Mouse (Mus musculus): ENCODE data around the gene Fgg. TPM values are rescaled to one million over a fixed set of nuclear protein-coding genes. Genes with fewer than 3 reads are reported as not detected.

The Fgg gene
- not detected in 2 replicates for polyA plus RNA-seq (2014; fragmentation: Nextera tagmentation; extraction: Ambion mirVana)

- WGBS: 60% methylated on average over 7 of the region's 7 CpGs
- Histone ChIP-seq H3K4me3 (replicated peaks; ENCODE audit: low read length) (no peak within 1 kb of the TSS), H3K4me1 (replicated peaks; ENCODE audit: control insufficient read depth, insufficient read depth, low read length) (0 out of 2 replicates have a peak, but pooled peaks cover 4% of the 10 kb centered on the region), H3K9ac (no peak within 1 kb of the TSS), H3K36me3 (replicated peaks; ENCODE audit: control insufficient read depth, insufficient read depth) (no peaks in the 10 kb centered on the region), H3K4me2 (replicated peaks) (no peak within 1 kb of the TSS), H3K27ac (no peak within 1 kb of the TSS), H3K9me3 (ENCODE audit: control insufficient read depth, low read length) (no peaks in the 10 kb centered on the region), H3K27me3 (ENCODE audit: control insufficient read depth, insufficient read depth, low read length) (no peaks in the 10 kb centered on the region)
- no peak for ATAC-seq (ENCODE audit: low FRiP score)
- DNase-seq (ENCODE audit: low spot score): no peak
These were observed at the start of gene Fgg for GRCm38 (mm10) chr3:83007557-83007956. Fgg (plus strand) TSS chr3:83007724.

DNA sequence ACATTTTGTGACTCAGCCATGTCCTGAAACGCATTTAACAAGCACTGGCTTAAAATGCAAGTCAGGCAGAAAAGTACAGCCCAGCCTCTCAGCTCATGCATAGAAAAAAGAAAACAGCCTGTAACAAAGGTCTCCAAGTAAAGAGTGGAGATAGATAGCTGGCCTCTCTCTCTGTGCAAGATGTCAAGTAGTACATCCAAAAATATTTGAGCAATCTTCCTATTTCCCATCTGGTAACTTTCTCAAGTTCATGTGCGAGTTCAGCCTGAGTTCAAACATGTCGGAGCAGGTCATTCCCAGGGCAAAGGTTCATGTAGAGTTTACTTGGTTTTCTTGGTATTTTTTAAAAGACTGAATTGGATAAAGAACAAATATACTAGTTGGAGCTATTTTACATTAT is 36.5 kb upstream of the Fgg start:
- DNase-seq (ENCODE audit: low spot score): no peak
- Histone ChIP-seq H3K9ac (no peak overlapping the region), H3K4me1 (replicated peaks; ENCODE audit: control insufficient read depth, insufficient read depth, low read length) (no peaks in the 10 kb centered on the region), H3K4me3 (replicated peaks; ENCODE audit: low read length) (no peak overlapping the region), H3K27ac (no peak overlapping the region), H3K36me3 (replicated peaks; ENCODE audit: control insufficient read depth, insufficient read depth) (no peaks in the 10 kb centered on the region), H3K27me3 (ENCODE audit: control insufficient read depth, insufficient read depth, low read length) (no peaks in the 10 kb centered on the region), H3K9me3 (ENCODE audit: control insufficient read depth, low read length) (no peaks in the 10 kb centered on the region), H3K4me2 (replicated peaks) (no peak overlapping the region)
- no peak for ATAC-seq (ENCODE audit: low FRiP score)
- WGBS: 84% methylated on average over 3 of the region's 3 CpGs

GRCm38 (mm10) chr3:82980818-82981217 is 26.7 kb upstream of the Fgg start:
- H3K9me3 ChIP-seq (ENCODE audit: control insufficient read depth, low read length): no peaks in the 10 kb centered on the region
- H3K4me2 ChIP-seq (replicated peaks): no peak overlapping the region
- H3K9ac ChIP-seq: no peak overlapping the region
- H3K4me3 ChIP-seq (replicated peaks; ENCODE audit: low read length): no peak overlapping the region
- H3K36me3 ChIP-seq (replicated peaks; ENCODE audit: control insufficient read depth, insufficient read depth): no peaks in the 10 kb centered on the region
- no peaks in the 10 kb centered on the region for H3K4me1 ChIP-seq (replicated peaks; ENCODE audit: control insufficient read depth, insufficient read depth, low read length)
- no peak for ATAC-seq (ENCODE audit: low FRiP score)
- no peaks in the 10 kb centered on the region for H3K27me3 ChIP-seq (ENCODE audit: control insufficient read depth, insufficient read depth, low read length)
- 77% methylated on average over 6 of the region's 6 CpGs for WGBS
- no peak overlapping the region for H3K27ac ChIP-seq
- DNase-seq (ENCODE audit: low spot score): no peak

DNA sequence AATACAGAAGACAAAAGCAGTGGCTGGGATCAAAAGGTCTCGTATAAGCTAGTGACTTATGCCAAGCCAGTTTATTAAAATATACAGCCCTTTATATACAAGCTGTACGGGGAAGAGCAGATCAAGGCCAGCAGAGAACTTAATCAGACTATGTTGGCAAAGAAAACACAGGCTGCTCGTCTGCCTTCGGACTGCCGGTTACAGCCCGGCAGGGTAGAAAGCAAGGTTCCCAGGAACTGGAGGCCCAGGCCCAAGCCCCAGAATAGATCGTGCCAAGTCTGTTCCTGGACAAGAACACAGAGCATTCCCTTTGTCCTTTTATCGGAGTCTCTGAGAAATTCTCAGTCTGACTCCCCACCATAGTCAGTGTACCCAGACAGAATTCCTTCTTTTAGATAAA is 25.7 kb upstream of the Fgg start:
- H3K9me3 ChIP-seq (ENCODE audit: control insufficient read depth, low read length): no peaks in the 10 kb centered on the region
- H3K4me2 ChIP-seq (replicated peaks): no peak overlapping the region
- no peaks in the 10 kb centered on the region for H3K36me3 ChIP-seq (replicated peaks; ENCODE audit: control insufficient read depth, insufficient read depth)
- DNase-seq (ENCODE audit: low spot score): no peak
- no peak for ATAC-seq (ENCODE audit: low FRiP score)
- 72% methylated on average over 8 of the region's 8 CpGs for WGBS
- no peak overlapping the region for H3K27ac ChIP-seq
- no peak overlapping the region for H3K9ac ChIP-seq
- no peaks in the 10 kb centered on the region for H3K4me1 ChIP-seq (replicated peaks; ENCODE audit: control insufficient read depth, insufficient read depth, low read length)
- H3K4me3 ChIP-seq (replicated peaks; ENCODE audit: low read length): no peak overlapping the region
- no peaks in the 10 kb centered on the region for H3K27me3 ChIP-seq (ENCODE audit: control insufficient read depth, insufficient read depth, low read length)

GRCm38 (mm10) chr3:82984840-82985239 is 22.7 kb upstream of the Fgg start:
- no peak for ATAC-seq (ENCODE audit: low FRiP score)
- WGBS: 85% methylated on average over 2 of the region's 2 CpGs
- no peaks in the 10 kb centered on the region for H3K9me3 ChIP-seq (ENCODE audit: control insufficient read depth, low read length)

GRCm38 (mm10) chr3:82991963-82992362 is 15.6 kb upstream of the Fgg start:
- Histone ChIP-seq H3K4me2 (replicated peaks) (no peak overlapping the region), H3K4me3 (replicated peaks; ENCODE audit: low read length) (no peak overlapping the region), H3K36me3 (replicated peaks; ENCODE audit: control insufficient read depth, insufficient read depth) (no peaks in the 10 kb centered on the region), H3K9me3 (ENCODE audit: control insufficient read depth, low read length) (no peaks in the 10 kb centered on the region), H3K27ac (no peak overlapping the region), H3K4me1 (replicated peaks; ENCODE audit: control insufficient read depth, insufficient read depth, low read length) (0 out of 2 replicates have a peak, but pooled peaks cover 6% of the 10 kb centered on the region), H3K27me3 (ENCODE audit: control insufficient read depth, insufficient read depth, low read length) (0 out of 2 replicates have a peak, but pooled peaks cover 6% of the 10 kb centered on the region), H3K9ac (no peak overlapping the region)
- WGBS: 84% methylated on average over 12 of the region's 12 CpGs
- DNase-seq (ENCODE audit: low spot score) (no peak), ATAC-seq (ENCODE audit: low FRiP score) (no peak)

More at GRCm38 (mm10) chr3:82984840-82985239, 22.7 kb upstream of the Fgg start:
- H3K27ac ChIP-seq: no peak overlapping the region
- H3K27me3 ChIP-seq (ENCODE audit: control insufficient read depth, insufficient read depth, low read length): no peaks in the 10 kb centered on the region
- no peaks in the 10 kb centered on the region for H3K4me1 ChIP-seq (replicated peaks; ENCODE audit: control insufficient read depth, insufficient read depth, low read length)
- no peak for DNase-seq (ENCODE audit: low spot score)
- H3K9ac ChIP-seq: no peak overlapping the region
- H3K4me3 ChIP-seq (replicated peaks; ENCODE audit: low read length): no peak overlapping the region
- H3K36me3 ChIP-seq (replicated peaks; ENCODE audit: control insufficient read depth, insufficient read depth): no peaks in the 10 kb centered on the region
- no peak overlapping the region for H3K4me2 ChIP-seq (replicated peaks)

DNA sequence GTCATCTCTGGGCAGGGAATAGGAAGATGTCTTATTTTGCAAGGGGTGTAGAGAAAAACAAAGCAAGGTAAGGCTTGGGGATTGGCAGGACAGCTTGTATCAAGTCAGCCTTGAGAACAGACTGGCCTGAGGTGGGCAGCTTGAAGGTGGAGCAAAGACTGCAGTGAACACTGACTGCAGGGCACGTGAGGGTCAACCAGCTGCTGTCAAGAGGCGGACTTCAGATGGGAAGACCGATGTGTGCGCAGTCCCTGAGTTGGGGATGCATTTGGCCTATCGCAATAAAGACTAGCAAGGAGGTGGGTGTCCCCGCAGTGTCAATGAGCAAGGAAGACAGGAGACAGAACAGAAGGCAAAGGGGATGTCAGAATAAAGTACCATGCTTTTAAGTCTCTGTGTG is 14.6 kb upstream of the Fgg start:
- Histone ChIP-seq H3K27ac (no peak overlapping the region), H3K9me3 (ENCODE audit: control insufficient read depth, low read length) (no peaks in the 10 kb centered on the region), H3K4me1 (replicated peaks; ENCODE audit: control insufficient read depth, insufficient read depth, low read length) (0 out of 2 replicates have a peak, but pooled peaks cover 6% of the 10 kb centered on the region), H3K9ac (no peak overlapping the region), H3K4me3 (replicated peaks; ENCODE audit: low read length) (no peak overlapping the region), H3K4me2 (replicated peaks) (no peak overlapping the region), H3K27me3 (ENCODE audit: control insufficient read depth, insufficient read depth, low read length) (0 out of 2 replicates have a peak, but pooled peaks cover 6% of the 10 kb centered on the region), H3K36me3 (replicated peaks; ENCODE audit: control insufficient read depth, insufficient read depth) (no peaks in the 10 kb centered on the region)
- ATAC-seq (ENCODE audit: low FRiP score) (no peak), DNase-seq (ENCODE audit: low spot score) (no peak)
- WGBS: 96% methylated on average over 6 of the region's 6 CpGs

GRCm38 (mm10) chr3:82995368-82995767 is 12.2 kb upstream of the Fgg start:
- Histone ChIP-seq H3K4me1 (replicated peaks; ENCODE audit: control insufficient read depth, insufficient read depth, low read length) (0 out of 2 replicates have a peak, but pooled peaks cover 10% of the 10 kb centered on the region), H3K27ac (no peak overlapping the region), H3K36me3 (replicated peaks; ENCODE audit: control insufficient read depth, insufficient read depth) (no peaks in the 10 kb centered on the region), H3K4me2 (replicated peaks) (peak overlapping the region; percentile 58), H3K9me3 (ENCODE audit: control insufficient read depth, low read length) (no peaks in the 10 kb centered on the region), H3K27me3 (ENCODE audit: control insufficient read depth, insufficient read depth, low read length) (0 out of 2 replicates have a peak, but pooled peaks cover 6% of the 10 kb centered on the region), H3K4me3 (replicated peaks; ENCODE audit: low read length) (peak overlapping the region; percentile 21), H3K9ac (peak overlapping the region; percentile 36)
- WGBS: 4% methylated on average over 24 of the region's 24 CpGs
- ATAC-seq (ENCODE audit: low FRiP score) (peak; percentile 53; the same call in 1 of the 2 replicates), DNase-seq (ENCODE audit: low spot score) (peak; percentile 64)

DNA sequence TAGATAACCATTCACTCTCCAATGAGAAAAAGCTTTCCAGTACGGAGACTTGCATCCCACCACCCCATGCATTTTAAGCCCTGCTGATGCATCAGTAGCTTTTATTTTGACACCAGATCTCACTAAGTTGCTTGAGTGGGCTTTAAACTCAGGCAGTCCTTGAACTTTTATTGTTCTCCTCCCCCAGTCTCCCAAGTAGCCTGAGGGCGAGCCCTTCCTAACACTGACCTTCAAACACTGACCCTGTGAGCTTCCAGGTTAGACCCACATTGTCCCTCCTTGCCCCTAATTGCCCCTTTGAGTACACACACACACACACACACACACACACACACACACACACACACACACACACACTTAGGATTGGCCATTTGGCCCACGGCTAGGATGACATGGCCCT is 10.9 kb upstream of the Fgg start:
- DNase-seq (ENCODE audit: low spot score) (no peak), ATAC-seq (ENCODE audit: low FRiP score) (no peak)
- WGBS: 76% methylated on average over 3 of the region's 3 CpGs
- no peaks in the 10 kb centered on the region for H3K9me3 ChIP-seq (ENCODE audit: control insufficient read depth, low read length)
- no peaks in the 10 kb centered on the region for H3K36me3 ChIP-seq (replicated peaks; ENCODE audit: control insufficient read depth, insufficient read depth)
- 0 out of 2 replicates have a peak, but pooled peaks cover 10% of the 10 kb centered on the region for H3K4me1 ChIP-seq (replicated peaks; ENCODE audit: control insufficient read depth, insufficient read depth, low read length)
- no peak overlapping the region for H3K4me2 ChIP-seq (replicated peaks)
- H3K4me3 ChIP-seq (replicated peaks; ENCODE audit: low read length): no peak overlapping the region
- no peak overlapping the region for H3K27ac ChIP-seq
- 0 out of 2 replicates have a peak, but pooled peaks cover 6% of the 10 kb centered on the region for H3K27me3 ChIP-seq (ENCODE audit: control insufficient read depth, insufficient read depth, low read length)
- H3K9ac ChIP-seq: no peak overlapping the region

All from hindbrain, embryonic 14.5 days (tissue).